Mouse (Mus musculus): ENCODE measurements around the gene Lmod3.

Gene Lmod3

DNA sequence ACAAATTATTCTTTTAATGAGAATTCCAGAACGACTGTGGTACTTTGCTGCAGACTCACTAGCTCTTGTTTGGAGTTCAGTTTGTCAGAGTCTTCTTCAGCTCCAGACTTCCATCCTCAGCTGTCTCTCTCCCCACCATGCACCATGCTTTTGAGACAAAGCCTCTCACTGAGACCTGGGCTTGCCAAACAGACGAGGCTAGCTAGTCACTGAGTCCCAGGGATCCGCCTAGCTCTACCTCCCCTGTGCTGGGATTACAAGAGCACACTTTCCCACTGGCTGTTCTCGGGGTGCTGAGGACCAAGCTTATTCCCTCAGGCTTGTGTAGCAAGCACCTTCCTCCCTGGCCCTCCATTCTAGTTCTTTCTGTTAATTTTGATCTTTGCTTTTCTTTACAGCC, 29.0 kb downstream of the Lmod3 start:
- no peak for DNase-seq

DNA sequence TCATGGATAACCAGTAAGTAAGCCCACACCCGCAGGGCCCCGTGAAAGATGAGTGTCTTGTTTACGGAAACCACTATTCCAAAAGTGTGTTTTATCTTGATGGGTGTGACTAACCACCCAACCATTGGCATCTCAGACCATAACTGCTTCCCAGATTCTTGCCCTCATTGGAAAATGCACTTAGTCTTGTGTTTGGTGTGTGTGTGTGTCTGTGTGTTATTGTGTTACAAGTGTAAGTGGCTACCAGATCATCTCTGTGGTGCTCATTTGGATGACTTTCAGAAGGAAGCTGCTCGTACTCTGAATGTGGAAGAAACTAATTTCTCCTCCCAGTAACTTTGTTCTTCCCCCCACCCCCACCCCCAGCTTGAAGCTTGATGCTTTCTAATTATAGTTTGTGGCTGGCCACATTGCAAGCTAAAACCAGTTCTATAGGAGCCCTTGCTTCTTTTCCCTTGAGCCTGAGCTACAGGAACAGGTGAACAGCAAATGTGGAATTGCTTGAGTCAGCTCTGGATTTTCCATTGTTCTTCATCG, 29.6 kb downstream of the Lmod3 start:
- no peak for DNase-seq

DNA sequence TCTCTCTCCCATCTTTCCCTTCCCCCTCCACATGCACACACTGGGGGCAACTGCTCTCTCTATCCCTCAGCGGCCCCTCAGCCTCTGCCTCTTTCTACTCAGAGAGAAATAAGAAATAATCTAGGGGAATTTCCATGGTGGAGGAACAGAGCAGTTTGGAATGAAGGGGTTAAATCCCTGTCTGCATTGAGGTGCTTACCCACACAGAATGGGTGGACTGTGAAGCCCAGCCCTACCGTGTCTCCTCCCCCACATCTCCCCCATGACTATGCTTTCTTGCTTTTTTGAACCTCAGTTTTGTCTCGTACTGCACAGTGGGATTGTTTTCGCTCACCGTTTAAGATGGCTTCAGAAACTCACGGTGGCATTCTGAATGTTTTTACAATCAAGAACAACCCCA, 30.2 kb downstream of the Lmod3 start:
- no peak for DNase-seq

DNA sequence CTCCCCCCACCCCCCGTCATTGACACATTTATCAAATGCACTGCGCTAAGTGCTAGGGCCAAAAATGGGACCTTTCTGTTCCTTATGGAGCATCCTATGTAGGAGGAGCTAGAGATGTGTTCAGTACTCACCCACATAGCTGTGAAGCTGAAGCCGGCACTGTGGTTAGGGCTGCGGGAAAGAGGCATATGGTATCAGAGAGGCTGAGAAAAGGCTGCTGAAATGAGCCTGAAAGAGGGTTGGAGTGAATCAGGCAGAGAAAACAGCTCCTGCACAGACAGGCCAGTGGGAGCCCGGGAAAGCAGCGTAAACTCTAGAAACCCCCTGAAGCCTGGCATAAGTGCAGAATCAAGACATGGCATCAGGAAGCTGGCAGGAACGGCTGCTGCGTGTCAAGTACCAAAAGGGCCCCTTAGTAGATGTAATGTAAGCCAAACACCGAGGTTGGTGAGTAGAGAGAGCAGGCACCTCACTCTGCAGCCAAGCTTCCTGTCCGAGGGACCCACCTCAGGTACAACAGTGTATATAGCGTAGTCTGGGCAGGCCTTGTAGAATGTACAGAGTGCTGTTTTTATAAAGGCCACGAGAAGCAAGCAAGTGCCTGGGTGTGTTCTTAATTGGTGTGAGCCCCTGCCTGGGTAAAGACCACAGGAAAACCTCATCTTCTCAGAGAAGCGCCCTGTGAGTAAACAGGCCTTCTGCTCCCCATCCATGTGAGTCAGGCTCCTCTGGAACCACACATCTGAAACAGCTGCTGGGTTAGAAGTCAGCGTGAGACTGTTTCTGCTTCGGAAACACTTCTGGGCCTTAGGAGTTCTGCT, 31.1 kb downstream of the Lmod3 start:
- no peak for DNase-seq

DNA sequence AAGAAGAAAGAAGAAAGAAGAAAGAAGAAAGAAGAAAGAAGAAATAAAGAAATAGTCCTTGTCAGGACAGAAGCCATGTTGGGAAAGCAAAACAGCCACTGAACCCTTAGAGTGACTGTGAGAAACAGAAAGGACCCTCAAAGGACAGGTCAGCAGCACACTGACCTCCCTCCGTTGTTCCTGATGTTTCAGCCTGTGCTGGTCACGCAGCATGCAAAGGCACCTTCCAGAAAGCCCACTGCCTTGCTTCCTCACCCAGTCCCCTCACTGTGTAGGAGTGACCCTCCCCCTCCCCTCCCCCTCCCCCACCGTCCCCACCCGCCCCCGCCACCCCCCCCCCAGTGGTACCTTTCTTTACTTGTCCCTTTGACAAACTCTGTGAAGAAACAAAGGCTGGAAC, 31.9 kb downstream of the Lmod3 start:
- no peak for DNase-seq

- DNase-seq = no peak
Observed at GRCm38 (mm10) chr6:97216154-97216821, 36.3 kb downstream of the Lmod3 start.

DNA sequence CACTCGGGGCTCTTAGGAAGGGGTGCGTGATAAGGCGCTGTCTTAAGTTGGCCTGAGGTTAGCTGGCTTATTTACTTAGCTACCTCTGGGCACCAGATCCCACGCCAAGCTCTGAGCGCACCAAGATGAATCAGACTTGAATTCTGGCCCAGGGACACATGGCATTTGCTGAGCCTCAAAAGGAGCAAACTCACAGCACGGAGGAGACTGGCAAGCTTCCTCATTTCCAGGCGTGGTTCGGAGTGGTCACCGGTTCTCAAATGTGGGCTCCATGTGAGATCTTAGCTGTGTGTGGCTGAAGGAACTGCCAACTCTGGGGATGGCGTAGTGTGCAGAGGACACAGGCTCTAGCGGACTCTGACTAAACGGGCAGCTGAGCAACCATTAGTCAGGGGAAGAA, 40.6 kb downstream of the Lmod3 start:
- DNase-seq = peak; percentile 37 to 39

GRCm38 (mm10) chr6:97210962-97211601, 41.5 kb downstream of the Lmod3 start:
- peak in 1 of 2 experiments; percentile 38 for DNase-seq

DNA sequence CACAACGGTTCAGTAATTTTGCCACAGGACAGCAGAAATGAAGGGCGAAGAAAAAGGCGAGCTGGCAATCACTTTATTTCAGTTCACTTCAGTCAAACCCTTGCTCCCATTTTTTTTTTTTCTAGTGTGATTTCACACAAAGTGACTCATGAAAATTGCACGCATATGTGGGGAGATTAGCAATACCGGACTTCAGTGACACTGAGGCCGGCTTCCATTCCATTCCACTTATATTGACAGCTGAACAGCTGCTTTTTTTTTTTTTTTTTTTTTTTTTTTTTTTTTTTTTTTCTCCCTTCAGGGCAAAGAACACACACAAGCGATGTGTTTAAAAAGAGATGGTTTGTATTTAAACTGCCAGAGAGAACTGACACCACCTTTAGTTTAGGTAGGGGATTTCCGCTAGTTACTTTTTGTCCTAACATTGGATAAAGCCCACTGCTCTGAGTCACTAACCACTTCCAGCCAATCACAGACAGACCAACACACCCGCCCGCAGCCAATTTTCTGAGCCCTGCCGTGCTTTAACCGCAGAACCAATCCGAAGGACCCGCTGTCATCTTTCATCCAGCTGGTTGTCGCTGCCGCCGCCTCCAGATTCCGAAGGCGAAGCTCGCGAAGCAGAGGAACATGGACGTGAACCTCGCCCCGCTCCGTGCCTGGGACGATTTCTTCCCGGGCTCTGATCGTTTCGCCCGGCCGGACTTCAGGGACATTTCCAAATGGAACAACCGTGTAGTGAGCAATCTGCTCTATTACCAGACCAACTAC, 42.2 kb downstream of the Lmod3 start, which contains the start of gene Arl6ip5:
Arl6ip5 (plus strand) TSS at position 499 of the 771 bp plus-strand sequence.
- DNase-seq = peak; percentile 92 to 94

- no peak for DNase-seq
Observed at GRCm38 (mm10) chr6:97209751-97210150, 42.8 kb downstream of the Lmod3 start.

DNA sequence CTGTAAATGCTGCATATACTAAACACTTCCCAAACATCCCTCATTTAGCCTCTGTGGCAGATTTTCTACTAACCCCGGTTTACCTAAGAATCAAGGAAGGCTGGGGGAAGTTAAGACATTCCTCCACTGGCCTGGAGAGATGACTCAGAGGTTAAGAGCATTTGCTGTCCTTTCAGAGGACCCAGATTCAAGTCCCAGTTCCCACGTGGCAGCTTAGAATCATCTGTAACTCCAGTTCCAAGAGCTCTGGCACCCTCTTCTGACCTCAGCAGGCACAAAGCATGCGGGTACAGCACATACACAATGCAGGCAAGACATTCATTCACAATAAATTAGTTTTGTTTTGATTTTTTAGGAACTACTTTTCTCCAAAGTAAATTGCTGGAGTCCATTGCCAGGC, 43.4 kb downstream of the Lmod3 start:
- DNase-seq = no peak

DNA sequence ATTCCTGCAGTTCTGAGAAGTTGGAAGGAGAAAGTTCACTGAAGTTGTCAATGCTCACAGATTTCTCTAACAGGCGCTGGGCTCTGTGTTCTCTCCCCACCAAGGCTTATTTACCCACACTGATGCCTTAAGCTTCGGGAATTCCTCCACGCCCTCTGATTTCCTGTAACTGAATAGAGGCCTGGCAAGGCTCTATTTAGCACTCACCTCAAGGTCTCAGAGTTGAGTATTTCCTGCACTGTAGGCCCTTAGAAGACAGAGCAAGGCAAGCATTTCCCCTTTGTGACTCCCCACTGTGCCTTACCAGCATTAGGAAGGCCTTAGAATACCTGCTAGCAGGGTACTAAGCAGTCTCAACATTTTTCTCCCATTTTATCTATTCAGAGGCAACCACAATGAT, 44.2 kb downstream of the Lmod3 start:
- peak in 1 of 2 experiments; percentile 34 for DNase-seq

DNA sequence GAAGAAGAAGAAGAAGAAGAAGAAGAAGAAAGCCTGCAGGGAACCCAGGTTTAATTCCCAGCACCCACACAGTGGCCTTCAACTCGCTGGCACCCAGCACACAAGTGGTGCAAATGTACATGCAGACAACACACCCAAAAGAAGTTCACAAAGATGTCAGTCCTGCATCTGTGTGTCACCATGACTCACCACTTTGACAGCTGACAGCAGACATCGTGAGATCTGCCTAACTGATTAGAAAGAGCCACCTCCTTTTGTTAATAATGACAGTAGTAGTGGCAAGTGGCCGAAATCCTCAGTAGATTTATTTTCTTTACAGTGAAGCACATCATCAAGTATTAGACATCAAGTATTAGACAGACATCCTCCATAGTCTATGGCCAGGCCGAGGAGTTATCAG, 45.5 kb downstream of the Lmod3 start:
- DNase-seq = no peak

GRCm38 (mm10) chr6:97205439-97205885, 47.1 kb downstream of the Lmod3 start, which contains the start of gene Uba3:
Gene Uba3 (minus strand): TSS chr6:97205647.
- DNase-seq = peak; percentile 100

DNA sequence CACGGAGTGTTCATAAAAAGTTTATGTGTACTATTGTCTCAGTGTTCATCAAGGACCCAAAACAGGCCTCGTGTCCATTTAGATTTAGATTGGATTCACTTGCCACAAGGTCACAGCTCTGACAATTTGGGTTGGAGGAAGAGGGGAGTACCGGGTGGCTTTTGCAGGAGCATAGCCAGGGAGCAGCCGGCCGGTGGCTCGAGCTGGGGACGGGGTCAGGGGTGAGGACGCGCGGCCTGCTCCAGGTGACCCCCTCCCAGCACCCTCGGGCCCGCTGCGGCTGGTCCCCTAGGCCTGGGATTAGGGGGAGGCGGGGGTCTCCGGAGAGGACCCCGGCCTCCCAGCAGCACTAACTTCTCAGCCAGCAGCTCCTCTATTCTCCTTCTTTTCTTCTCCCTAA, 47.6 kb downstream of the Lmod3 start:
- DNase-seq = peak in 1 of 2 experiments; percentile 45

DNA sequence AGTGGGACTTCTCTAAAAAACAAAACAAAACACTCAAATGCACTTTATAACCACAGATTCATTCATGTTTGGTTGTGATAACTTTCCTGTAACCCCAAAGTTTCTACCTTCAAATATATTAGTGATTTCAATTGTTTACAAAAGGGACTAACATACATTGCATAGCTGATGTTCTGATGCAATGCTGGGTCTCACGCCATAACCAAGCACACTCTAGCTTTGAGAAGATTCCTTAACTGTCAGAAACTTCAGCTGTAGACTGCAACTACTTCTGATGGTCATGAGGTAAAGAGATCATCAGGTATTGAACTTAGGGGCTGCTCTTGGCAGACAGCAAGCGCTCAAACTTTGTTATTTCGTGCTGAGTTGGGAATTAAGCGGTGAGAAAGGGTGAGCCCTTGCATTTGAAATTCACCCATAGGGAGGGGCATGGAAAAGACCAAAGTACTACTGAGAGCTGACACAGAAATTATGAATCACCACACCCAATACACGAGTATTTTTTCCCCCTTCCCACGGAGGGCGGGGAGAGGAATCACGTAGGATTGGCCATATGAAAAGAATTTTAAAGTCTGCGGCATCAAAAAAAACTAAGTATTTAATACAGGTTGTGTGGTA, 48.2 kb downstream of the Lmod3 start:
- peak in 1 of 2 experiments; percentile 8 for DNase-seq

- DNase-seq = no peak
Observed at GRCm38 (mm10) chr6:97202477-97202876, 50.1 kb downstream of the Lmod3 start.

DNA sequence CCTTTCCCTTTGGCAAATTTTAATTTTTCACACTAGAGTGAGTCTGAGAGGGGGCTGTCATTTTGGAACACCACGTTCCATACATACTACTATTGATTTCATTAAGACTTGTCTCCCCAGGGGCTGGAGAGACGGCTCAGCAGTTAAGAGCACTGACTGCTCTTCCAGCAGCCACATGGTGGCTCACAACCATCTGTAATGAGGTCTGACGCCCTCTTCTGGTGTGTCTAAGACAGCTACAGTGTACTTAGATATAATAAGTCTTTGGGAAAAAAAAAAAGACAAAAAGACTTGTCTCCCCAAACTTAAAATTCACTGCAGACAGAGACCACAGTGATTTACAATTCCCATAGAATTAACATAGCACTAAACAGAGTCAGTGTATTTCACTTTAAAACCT, 52.1 kb downstream of the Lmod3 start:
- DNase-seq = no peak

Measured in kidney, postnatal 36 days (tissue).